Mouse (Mus musculus): ENCODE measurements around the gene 1300017J02Rik.

Gene 1300017J02Rik

DNA sequence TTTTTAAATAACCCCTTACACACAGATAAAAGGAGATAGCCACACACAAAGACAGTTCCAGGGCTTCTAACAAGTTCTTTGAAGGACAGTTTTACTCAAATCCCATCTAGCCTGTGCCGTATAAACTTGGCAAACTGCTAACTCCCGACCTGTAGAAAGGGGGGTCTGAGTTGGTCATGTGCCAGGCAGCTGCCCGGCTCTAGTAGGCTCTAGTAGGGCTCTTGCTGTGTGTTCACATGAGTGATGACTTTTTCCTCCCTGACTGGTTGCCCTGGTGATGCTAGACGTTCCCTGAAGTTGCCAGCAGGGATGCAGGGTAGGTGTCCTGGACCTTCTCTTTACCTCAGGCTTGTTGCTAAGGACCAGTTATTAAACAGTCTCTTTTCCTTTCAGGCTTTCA is 33.8 kb downstream of the 1300017J02Rik start:
- DNase-seq: no peak

GRCm38 (mm10) chr9:103265778-103266177 is 39.1 kb downstream of the 1300017J02Rik start:
- no peak for DNase-seq

GRCm38 (mm10) chr9:103252906-103253305 is 52.0 kb downstream of the 1300017J02Rik start:
- DNase-seq: no peak

GRCm38 (mm10) chr9:103248618-103249017 is 56.3 kb downstream of the 1300017J02Rik start:
- DNase-seq: no peak

DNA sequence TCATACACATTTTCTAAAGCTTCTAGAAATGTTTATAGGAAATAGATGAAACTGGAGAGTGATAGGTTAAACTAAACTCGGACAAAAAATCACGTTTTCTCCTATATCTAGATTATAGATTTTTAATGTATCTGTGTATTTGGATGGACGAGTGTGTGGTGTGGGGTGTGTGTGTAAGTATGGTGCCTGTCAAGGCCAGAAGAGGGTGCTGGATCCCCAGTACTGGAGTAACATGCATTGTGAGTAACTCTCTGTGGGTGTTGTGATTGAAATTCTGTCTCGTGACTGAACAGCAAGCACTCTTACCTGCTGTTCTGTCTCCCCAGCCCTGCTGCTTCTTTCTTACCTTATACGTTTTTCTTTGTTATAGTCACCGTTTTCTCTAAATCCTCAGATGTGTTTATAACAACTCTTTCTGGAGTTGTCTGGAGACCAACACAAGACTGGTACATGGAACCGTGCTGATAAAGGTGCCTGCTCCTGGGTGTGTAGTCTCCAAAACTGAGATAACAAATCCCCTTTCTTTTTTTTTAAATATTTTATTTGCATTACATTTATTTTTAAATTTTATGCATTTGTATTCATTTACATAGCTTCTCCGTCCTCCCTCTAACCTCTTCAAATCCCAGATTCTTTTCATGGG is 58.2 kb downstream of the 1300017J02Rik start:
- DNase-seq: no peak

GRCm38 (mm10) chr9:103243640-103244039 is 61.2 kb downstream of the 1300017J02Rik start:
- no peak for DNase-seq

DNA sequence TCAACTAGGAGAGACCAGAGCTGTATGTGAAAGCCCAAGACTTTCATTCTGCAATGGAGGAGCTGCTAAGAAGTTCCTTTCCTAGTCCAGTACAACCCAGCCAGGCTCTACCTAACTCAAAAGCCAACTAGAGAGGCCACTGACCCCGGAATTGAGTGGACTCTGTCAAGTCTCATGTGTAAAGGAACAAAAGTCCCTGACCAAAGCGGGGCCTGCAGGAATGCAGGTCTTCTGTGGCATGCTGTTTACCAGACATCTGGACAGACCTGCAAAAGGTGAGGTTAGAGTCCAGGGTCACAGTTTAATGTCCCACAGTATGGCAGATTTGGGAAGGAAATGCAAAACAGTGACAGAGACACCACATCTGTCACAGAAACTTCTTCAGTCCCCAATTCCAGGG is 63.7 kb downstream of the 1300017J02Rik start:
- no peak for DNase-seq

GRCm38 (mm10) chr9:103239471-103239870 is 65.4 kb downstream of the 1300017J02Rik start:
- DNase-seq: no peak

DNA sequence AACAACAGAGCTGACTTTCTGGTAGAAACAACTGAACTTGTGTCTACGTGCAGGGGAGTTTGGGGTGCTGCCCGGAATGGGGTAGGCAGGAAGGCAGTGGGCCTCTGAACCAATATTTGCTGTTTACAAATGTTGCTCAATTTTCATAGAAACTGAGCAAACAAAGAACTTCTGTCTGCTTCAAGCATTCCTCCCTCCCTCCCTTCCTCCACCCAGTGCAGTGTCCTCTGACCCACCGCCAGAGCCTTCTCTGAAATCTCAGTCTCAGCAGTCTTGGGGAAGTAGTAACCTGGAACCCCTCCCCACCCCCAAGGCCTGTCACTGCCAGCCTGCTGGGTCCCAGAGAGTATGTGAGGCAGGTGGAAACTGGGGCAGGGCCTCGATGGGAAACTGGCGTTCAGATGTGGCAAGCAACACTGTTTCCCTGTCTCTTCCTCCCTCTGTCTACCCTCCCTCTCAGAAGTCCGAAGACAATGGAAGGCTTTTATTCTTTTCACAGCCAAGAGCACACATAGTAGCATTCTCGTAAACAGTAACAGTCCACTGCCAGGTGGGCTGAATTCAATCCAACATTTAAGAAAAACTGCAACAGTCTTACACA is 70.2 kb downstream of the 1300017J02Rik start:
- no peak for DNase-seq

DNA sequence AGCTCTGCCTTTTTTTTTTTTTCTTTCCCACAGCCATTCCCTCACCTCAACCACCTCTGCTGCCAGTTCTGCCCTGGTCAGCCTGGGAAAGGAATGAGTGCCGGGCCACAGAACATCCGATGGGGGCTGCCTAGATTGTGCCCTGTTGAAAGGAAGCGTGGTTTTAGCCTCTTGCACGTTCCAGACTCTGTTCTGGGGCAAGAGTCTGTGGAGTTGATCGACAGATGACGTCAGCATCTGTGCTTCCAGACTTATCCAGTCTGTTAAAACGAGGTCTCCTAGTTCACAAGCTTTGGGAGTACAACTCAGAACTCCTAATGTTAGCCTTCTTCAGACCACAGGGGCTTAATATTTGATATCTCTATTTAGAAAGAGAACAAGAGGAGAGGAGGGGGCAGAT is 70.8 kb downstream of the 1300017J02Rik start:
- DNase-seq: no peak

DNA sequence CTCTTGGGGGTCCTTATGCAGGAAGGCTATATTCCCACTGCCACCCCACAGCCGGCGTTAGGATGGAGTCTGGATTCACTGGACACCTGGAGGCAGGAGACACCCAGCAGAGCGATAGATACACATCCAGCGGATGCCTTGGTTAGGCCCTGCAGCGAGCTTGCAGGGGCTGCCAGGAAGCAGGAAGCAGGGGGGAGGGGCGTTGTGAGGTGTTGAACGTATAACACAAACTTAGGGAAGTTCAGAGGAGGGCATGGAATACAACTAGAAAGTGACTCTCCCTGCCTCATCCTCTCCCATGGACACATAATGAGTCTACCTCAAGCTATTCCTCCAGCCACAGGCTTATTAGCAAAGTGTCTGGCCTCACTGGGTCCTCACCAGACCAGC is 71.9 kb downstream of the 1300017J02Rik start:
- DNase-seq: no peak

DNA sequence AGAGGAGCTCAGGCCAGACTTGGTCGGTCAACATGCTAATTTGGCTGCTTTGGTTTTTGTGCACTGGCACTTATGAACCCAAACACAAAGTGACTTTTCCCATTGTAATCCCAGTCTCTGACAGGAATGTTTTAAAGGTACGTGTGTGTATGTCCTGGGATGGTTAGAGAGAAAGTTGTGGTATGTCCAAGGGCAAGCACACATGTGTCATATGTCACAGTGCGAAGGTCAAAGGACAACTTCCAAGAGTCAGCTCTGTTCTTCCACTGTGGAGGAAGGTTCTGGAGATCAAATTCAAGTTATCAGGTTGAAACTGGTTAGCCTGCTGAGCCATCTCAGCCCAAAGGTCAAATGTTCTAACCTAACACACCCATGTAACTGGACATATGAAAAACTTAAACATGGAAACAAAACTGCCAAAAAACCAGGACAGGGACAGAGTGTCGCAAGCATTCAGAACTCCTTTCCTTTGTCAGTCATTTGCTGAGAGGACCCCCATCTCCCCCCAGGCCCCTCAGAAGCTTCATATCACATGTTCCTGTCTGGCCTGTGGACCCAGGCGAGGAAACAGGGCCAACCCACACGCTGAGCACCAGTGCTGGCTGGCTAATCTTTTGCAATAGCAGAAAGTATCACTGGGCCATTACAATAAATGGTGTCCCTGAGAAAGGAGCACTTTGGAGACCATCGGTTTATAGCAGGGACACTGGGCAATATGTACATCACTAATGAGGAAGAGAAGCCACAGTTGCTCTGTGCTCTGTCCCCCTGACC is 72.5 kb downstream of the 1300017J02Rik start:
- no peak for DNase-seq

DNA sequence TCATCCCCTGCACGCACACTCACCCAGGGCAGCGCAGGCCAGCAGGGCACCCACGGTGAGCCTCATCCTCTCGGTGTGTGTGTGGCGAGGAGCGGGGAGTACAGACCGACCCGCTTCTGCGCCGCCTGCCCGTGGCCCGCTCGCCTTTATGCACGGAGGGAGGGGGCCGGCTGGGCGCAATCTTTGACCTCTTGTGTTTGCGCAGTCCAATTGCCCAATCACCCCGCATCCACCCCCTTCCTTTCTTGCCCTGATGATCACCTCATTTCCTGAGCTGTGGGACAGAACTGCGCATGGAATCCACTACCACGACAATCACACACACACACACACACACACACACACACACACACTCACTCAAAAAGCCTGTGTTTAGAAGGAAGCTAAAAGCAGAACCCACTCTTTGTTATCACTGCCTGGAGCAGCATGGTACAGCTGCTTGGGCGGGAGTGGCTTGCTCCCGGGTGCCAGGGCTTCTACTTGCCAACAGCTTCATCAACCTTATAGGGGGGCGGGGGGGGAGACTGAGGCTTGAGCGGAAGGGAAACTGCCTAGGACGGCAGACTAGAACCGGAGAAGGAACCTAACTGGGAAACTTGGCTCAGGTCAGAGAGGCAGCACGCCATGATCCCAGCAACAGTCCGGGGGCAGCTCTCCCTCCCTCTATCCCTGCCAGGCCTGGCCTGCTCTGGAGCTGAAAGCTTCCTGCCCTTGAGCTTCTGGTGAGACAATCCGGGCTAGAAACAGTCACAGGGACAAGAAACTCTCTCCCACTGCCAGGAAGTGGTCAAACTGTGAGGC is 74.5 kb downstream of the 1300017J02Rik start, which contains the start of the genes Gm20425 and Trf:
Gene Gm20425 (minus strand): TSS at position 157 of the 801 bp plus-strand sequence.
Gene Trf (minus strand): TSS at position 294 of the 801 bp plus-strand sequence.
- DNase-seq: peak; percentile 21 to 31

DNA sequence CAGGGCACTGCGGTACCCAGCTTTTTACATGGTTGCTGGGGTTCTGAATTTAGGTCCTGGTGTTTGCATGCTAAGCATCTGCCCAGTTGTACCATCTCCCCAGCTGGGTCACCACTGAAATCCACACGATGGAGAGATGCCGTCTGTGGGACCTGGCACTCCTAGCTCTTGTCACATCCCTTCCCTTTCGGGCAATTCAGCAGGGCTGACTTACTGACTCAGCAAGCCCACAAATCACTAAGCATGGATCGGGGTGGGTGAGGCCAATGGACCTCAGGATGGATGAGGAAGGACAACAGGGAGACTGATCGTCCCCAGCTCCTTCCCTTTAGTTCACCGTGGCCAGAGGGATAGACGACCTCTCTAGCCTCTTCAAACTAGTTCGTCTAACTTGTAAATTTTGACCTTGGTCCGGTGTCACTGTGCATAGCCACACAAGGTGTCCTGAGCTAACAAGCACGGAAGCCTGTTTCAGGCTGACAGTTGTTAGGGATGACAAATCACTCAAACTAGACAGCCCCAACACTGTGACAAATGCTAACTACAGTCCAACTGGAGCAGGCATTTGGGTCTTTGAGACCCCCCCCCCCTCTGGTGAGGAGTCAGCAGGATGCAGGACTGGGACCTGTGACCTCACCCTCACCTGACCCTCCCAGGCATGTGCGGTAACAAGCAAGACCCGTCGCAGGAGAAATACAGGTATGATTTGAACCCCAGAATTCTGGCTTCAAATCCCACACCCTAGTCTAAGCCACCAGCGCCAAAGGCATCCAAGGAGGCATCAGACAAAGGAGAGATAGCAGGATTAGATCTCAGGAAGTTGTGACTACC is 75.6 kb downstream of the 1300017J02Rik start:
- DNase-seq: no peak

GRCm38 (mm10) chr9:103228370-103229003 is 76.4 kb downstream of the 1300017J02Rik start:
- no peak for DNase-seq

GRCm38 (mm10) chr9:103227760-103228159 is 77.1 kb downstream of the 1300017J02Rik start:
- no peak for DNase-seq

GRCm38 (mm10) chr9:103226806-103227205 is 78.1 kb downstream of the 1300017J02Rik start:
- DNase-seq: no peak

DNA sequence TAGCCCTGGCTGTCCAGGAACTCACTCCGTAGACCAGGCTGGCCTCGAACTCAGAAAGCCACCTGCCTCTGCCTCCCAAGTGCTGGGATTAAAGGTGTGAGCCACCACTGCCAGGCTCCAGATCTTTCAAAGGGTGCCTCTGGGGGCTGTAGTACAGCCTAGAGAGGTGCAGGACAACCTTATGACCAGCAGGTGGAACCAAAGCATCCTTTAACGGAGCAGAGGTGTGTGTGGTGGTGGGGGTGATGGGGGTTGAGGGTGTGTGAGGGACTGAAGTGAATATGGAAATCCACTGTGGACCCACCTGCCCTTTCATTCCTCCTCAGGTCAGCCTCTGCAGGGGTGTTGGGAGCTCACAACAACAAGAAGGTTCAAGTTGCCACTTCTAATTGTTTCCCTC is 79.4 kb downstream of the 1300017J02Rik start:
- DNase-seq: peak; percentile 40 to 46

GRCm38 (mm10) chr9:103224721-103225120 is 80.2 kb downstream of the 1300017J02Rik start:
- DNase-seq: no peak

DNA sequence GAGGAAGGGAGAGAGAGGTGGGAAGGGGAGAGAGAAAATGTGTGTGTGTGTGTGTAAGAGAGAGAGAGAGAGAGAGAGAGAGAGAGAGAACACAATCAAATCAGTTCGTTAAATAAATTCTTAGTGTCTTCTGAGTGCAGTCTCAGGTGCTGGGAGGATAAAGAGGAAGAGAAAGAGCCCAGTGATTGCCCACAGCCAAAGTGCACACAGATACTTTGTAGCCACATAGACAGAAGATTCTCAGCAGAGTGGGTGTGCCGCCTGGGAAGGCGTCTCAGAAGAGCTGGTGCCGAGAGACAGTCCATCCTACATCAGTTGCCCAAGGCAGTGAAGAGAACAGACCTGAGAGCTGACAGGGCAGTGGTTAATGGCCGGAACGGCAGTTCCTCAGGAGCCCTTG is 90.6 kb downstream of the 1300017J02Rik start:
- DNase-seq: no peak

DNA sequence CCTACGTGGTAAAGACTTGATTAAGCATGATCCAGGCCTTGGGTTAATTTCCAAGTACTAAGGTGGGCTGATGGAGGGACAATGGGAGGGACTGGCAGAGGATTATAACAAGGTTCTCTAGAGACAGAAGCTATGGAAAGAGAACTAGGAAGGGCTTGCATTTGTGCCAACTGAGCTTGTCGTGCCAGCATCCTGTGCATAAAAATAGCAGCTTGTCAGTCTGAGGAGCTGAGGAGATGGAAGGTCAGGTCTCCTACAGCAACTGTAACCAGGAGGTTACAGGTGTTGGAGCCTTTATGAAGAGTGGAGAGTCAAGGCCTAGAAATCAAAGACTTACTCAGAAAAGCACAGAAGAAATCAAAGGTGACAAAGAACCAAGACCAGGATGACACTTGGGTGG is 91.3 kb downstream of the 1300017J02Rik start:
- DNase-seq: no peak

Measured in B cell, adult 2 months (primary cell).